Mouse (Mus musculus) NIH3T3 (cell line): ENCODE data around the gene Lrfn1.
A peak's percentile ranks its signal among the peaks of the same experiment; 100 is the strongest.

Source experiments
- DNase-seq: peaks from one replicate; pipeline ENCODE4 v3.0.0-alpha.2; 2012; ENCODE audit warnings: low read depth

Lrfn1 gene

GRCm38 (mm10) chr7:28451531-28452360, at the start of gene Lrfn1:
Gene Lrfn1 (plus strand): TSS chr7:28451980.
- DNase-seq: no peak

GRCm38 (mm10) chr7:28410841-28411475, 40.8 kb upstream of the Lrfn1 start:
- peak; percentile 39 for DNase-seq

GRCm38 (mm10) chr7:28412826-28413225, 39.0 kb upstream of the Lrfn1 start:
- no peak for DNase-seq

GRCm38 (mm10) chr7:28417368-28417767, 34.4 kb upstream of the Lrfn1 start:
- DNase-seq: peak; percentile 53

- DNase-seq: peak; percentile 93
Observed at GRCm38 (mm10) chr7:28418096-28418670, 33.6 kb upstream of the Lrfn1 start.

GRCm38 (mm10) chr7:28419416-28419815, 32.4 kb upstream of the Lrfn1 start:
- DNase-seq: peak; percentile 40

- no peak for DNase-seq
Observed at GRCm38 (mm10) chr7:28423018-28423417, 28.8 kb upstream of the Lrfn1 start.

- DNase-seq: peak; percentile 40
Observed at GRCm38 (mm10) chr7:28427738-28428137, 24.0 kb upstream of the Lrfn1 start.

- DNase-seq: no peak
Observed at GRCm38 (mm10) chr7:28430512-28430911, 21.3 kb upstream of the Lrfn1 start.

- no peak for DNase-seq
Observed at GRCm38 (mm10) chr7:28432252-28432651, 19.5 kb upstream of the Lrfn1 start.

- peak; percentile 34 for DNase-seq
Observed at GRCm38 (mm10) chr7:28435660-28436259, 16.0 kb upstream of the Lrfn1 start.

- peak; percentile 100 for DNase-seq
Observed at GRCm38 (mm10) chr7:28436271-28436904, 15.4 kb upstream of the Lrfn1 start.

GRCm38 (mm10) chr7:28436932-28437570, 14.7 kb upstream of the Lrfn1 start, which contains the start of gene Gmfg:
Gene Gmfg (plus strand): TSS chr7:28437447.
- DNase-seq: peak; percentile 82

- no peak for DNase-seq
Observed at GRCm38 (mm10) chr7:28437964-28438363, 13.8 kb upstream of the Lrfn1 start.

- DNase-seq: no peak
Observed at GRCm38 (mm10) chr7:28438771-28439170, 13.0 kb upstream of the Lrfn1 start.

GRCm38 (mm10) chr7:28440739-28441138, 11.0 kb upstream of the Lrfn1 start:
- DNase-seq: no peak

GRCm38 (mm10) chr7:28441776-28442485, 9.8 kb upstream of the Lrfn1 start:
- DNase-seq: no peak

- DNase-seq: no peak
Observed at GRCm38 (mm10) chr7:28442688-28443087, 9.1 kb upstream of the Lrfn1 start.

- DNase-seq: no peak
Observed at GRCm38 (mm10) chr7:28444344-28444974, 7.3 kb upstream of the Lrfn1 start.

GRCm38 (mm10) chr7:28446446-28446845, 5.3 kb upstream of the Lrfn1 start:
- peak; percentile 79 for DNase-seq
